Mouse (Mus musculus) small intestine, adult 2 months (tissue): ENCODE data around the gene Rgcc. TPM values are rescaled to one million over a fixed set of nuclear protein-coding genes. Genes with fewer than 3 reads are reported as not detected.

Source experiments
- H3K27ac ChIP-seq: fragments of 200-500 bp; 2 replicates; pipeline ENCODE4 v1.5.1; 2012; ENCODE audit warnings: low read depth, low read length, control low read depth, inconsistent platforms; ENCODE audit not compliant: insufficient read depth
- H3K27me3 ChIP-seq: fragments of 200-500 bp; 2 replicates; pipeline ENCODE4 v1.6.1; 2012; ENCODE audit warnings: mild to moderate bottlenecking, moderate library complexity, low read length, inconsistent platforms; ENCODE audit not compliant: control insufficient read depth, insufficient read depth
- H3K36me3 ChIP-seq: fragments of 200-500 bp; 2 replicates; pipeline ENCODE4 v1.6.1; 2012; ENCODE audit warnings: mild to moderate bottlenecking, low read length, control low read depth, inconsistent platforms; ENCODE audit not compliant: control insufficient read depth, insufficient read depth
- H3K4me1 ChIP-seq: fragments of 200-500 bp; 2 replicates; pipeline ENCODE4 v1.6.1; 2012; ENCODE audit warnings: low read length, inconsistent platforms, mixed read lengths; ENCODE audit not compliant: control insufficient read depth, insufficient read depth, insufficient read length
- H3K4me3 ChIP-seq: fragments of 200-500 bp; 2 replicates; pipeline ENCODE4 v1.5.1; 2012; ENCODE audit warnings: low read depth, mild to moderate bottlenecking, control low read depth, inconsistent platforms, low read length, moderate library complexity
- CTCF ChIP-seq: fragments of 200-500 bp; IDR thresholded peaks from 2 replicates; pipeline ENCODE4 v1.5.1; 2012; ENCODE audit warnings: low read depth, mild to moderate bottlenecking, control low read depth, inconsistent platforms, low read length, moderate library complexity, mixed read lengths; ENCODE audit not compliant: insufficient replicate concordance, insufficient read length; ENCODE audit errors: extremely low read depth
- POLR2A ChIP-seq: fragments of 200-500 bp; IDR thresholded peaks from 2 replicates; pipeline ENCODE4 v1.6.1; 2012; ENCODE audit warnings: low read depth, mild to moderate bottlenecking, control low read depth, inconsistent platforms, low read length, moderate library complexity
- WGBS: fragments of 180-500 bp; shearing (Covaris S2); methylation state at CpG from one replicate; pipeline ENCODE4 v1.1.7; 2018; 5-methylcytosine and 5-hydroxymethylcytosine counted together
- polyA plus RNA-seq: library from polyadenylated mRNA; depleted of rRNA; stranded (reverse); fragments of >200 nt; gene quantifications from 2 replicates; pipeline ENCODE4 v1.2.3, GENCODE M21; 2012

Gene Rgcc
- polyA plus RNA-seq, 1 experiment: 42.1 TPM

DNA sequence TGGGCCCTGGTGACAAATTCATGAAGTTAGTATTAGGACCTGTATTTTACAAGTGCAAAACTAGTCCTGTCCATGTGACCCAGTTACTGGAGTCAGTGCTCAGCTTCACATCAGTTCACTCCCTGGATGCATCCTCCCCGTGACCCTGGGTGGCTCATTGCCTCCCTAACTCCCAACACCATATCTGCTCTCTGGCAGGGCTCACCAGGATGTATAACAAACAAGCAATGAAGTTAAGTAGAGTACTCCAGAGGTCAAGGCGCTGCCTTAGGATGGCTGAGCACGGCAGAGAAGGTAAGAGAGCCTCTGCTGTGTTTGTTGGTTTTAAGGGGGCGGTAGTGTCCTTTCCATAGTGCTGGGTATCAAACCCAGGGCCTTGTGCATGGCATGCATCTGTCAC lies 7.7 kb upstream of the Rgcc start:
- H3K36me3 ChIP-seq: no peaks in the 10 kb centered on the region
- no peaks in the 10 kb centered on the region for H3K4me1 ChIP-seq
- TF ChIP-seq POLR2A: no peak
- TF ChIP-seq CTCF: no peak
- no peak overlapping the region for H3K27ac ChIP-seq
- 66% methylated on average over 4 of the region's 4 CpGs for whole genome bisulfite sequencing
- no peaks in the 10 kb centered on the region for H3K27me3 ChIP-seq
- H3K4me3 ChIP-seq: no peak overlapping the region

DNA sequence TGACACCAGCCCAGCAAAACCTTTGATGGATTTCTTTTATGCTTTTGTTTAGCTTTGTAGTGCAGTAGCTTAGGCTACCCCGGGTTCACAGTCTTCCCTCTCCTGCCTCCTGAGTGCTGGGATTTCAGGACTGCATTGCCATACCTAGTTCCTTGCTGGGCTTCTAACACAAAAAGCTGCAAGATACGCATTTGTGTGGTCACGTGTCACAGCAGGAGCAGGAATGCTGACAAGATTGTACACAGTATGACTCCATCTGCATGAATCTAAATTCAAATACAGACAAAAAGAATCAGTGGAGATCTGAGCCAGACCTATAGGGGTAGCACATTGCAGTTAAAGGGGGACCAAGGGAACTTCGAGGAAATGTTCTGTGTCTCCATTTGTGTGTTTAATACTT lies 6.9 kb upstream of the Rgcc start:
- H3K27ac ChIP-seq: no peak overlapping the region
- H3K36me3 ChIP-seq: no peaks in the 10 kb centered on the region
- no peak for TF ChIP-seq CTCF
- TF ChIP-seq POLR2A: no peak
- 78% methylated on average over 4 of the region's 4 CpGs for WGBS
- H3K4me1 ChIP-seq: no peaks in the 10 kb centered on the region
- no peaks in the 10 kb centered on the region for H3K27me3 ChIP-seq
- no peak overlapping the region for H3K4me3 ChIP-seq

DNA sequence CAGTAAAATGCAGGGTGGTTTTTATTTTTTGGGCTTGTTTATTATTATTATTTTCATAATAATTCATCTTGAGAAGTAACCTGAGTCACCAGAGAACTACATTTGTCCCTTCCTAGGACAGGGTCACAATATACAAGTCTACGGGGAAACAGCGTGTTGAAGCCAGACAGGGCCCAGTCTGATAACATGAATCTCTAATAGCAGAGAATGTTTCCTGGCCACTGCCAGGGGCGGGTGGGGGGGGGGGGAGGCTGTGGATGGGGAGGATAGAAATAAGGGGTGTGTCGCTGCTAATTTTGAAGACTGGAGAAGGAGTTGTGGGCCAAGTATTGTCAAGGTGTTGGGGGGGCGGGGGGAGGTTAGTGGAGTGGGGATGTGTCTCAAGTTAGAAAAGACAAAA lies 6.5 kb upstream of the Rgcc start:
- no peak overlapping the region for H3K27ac ChIP-seq
- WGBS: 84% methylated on average over 5 of the region's 5 CpGs
- TF ChIP-seq CTCF (no peak), POLR2A (no peak)

DNA sequence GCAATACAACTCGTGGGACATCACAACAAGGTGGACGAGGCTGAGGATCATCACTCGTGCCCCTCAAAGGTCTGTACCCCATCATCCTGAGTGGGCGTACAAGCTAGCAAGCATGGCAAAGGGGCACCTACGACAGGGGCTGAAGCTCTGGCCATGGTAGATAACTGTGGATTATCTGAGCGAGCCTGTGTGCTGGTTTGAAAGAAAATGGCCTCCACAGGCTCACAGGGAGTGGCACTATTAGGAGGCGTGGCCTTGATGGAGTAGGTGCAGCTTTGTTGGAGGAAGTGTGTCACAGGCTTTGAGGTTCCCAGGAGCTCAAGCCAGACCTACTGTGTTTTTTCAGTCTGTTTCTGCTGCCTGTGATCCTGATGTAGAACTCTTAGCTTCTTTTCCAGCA lies 5.7 kb upstream of the Rgcc start:
- TF ChIP-seq CTCF (no peak), POLR2A (no peak)
- Histone ChIP-seq H3K27ac (no peak overlapping the region), H3K36me3 (no peaks in the 10 kb centered on the region), H3K4me1 (no peaks in the 10 kb centered on the region), H3K27me3 (no peaks in the 10 kb centered on the region), H3K4me3 (no peak overlapping the region)
- WGBS: 87% methylated on average over 7 of the region's 7 CpGs

More for the DNA sequence above, 6.5 kb upstream of the Rgcc start:
- no peaks in the 10 kb centered on the region for H3K4me1 ChIP-seq
- no peak overlapping the region for H3K4me3 ChIP-seq
- H3K27me3 ChIP-seq: no peaks in the 10 kb centered on the region
- no peaks in the 10 kb centered on the region for H3K36me3 ChIP-seq

DNA sequence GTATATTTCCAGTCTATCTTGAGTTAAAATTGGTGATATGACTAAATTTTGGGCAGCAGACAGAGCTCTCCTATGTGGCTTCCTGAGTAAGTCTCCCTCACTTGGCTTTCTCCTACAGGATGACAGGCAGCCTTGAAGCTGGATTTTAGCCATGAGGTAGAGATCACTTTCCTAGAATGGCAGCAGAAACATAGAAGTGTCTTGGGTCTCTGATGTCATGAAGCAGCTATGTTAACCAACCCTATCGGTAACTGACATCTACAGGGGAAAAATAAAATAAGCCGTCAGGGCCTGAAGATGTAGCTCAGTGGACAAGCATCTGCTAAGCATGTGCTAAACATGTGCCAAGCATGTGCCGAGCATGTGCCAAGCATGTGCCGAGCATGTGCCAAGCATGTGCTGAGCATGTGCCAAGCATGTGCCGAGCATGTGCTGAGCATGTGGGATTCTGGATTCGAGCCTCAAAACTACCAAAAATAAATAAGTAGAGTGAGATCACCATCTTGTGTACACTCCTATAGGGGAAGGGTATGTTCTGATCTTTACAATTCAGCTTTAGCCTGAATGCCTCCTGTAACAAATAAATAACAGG lies 3.5 kb upstream of the Rgcc start:
- no peaks in the 10 kb centered on the region for H3K36me3 ChIP-seq
- TF ChIP-seq POLR2A: no peak
- TF ChIP-seq CTCF: no peak
- H3K27ac ChIP-seq: no peak overlapping the region
- 0 out of 2 replicates have a peak, but pooled peaks cover 5% of the 10 kb centered on the region for H3K27me3 ChIP-seq
- WGBS: 88% methylated on average over 6 of the region's 6 CpGs
- H3K4me3 ChIP-seq: no peak overlapping the region
- H3K4me1 ChIP-seq: peaks cover 13% of the 10 kb centered on the region

DNA sequence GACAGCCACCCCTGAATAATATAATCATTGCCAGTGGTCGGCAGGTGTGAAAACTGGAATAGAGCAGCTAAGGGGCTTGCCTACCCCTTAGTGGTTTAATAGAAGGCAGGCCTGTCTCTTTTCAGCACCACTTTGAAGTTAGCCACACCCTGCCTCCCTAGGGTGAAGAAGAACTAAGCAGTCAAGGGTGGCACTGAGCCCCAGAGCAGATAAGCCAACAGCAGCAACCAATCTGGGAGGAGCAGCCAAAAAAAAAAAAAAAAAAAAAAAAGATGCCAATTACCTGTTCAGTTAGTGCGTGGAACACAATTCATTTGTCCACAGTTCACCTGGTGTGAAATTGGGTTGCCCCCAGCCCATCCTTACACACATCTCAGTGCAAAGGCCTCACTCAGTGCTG lies 1.7 kb upstream of the Rgcc start:
- H3K27me3 ChIP-seq: 0 out of 2 replicates have a peak, but pooled peaks cover 5% of the 10 kb centered on the region
- no peaks in the 10 kb centered on the region for H3K36me3 ChIP-seq
- no peak for TF ChIP-seq POLR2A
- no peak for TF ChIP-seq CTCF
- peaks cover 13% of the 10 kb centered on the region for H3K4me1 ChIP-seq
- H3K27ac ChIP-seq: no peak overlapping the region
- H3K4me3 ChIP-seq: no peak overlapping the region
- 74% methylated on average over 2 of the region's 2 CpGs for WGBS

DNA sequence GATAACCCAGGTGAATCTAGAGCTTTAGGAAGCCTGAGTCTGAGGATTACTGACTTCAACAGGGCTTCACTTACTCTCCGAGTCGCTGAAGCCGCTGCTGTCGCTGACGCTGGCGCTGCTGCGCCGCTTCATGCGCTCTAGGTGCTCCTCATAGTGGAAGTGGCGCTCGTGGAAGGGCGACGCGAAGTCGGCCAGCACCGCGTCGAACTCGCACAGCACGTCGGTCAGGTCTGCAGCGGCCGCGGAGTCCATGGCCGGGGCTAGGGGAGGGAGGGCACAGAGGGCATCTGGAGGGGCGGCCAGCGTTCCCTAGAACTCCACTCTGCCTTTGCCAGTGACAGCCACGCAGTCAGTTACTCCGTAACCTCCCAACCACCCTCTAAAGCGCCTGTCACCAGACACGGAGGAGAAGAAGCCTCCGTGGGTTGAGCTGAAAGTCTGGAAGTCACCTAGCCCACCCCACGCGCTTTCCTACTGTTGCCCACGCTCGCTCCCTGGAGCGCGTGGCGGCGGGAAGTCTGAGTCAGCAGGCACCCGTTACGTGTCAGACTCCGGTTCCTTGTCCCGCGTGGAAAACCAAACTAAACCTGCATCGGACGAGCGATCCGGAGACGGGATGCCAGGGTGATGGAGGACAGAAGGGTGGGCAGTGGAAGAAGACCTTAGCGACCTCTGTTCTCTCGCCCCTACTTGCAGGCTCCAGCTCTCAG lies 649 bp downstream of the Rgcc start:
- TF ChIP-seq POLR2A (no peak), CTCF (no peak)
- Histone ChIP-seq H3K4me3 (peak overlapping the region; percentile 66), H3K27ac (0 out of 2 replicates have a peak overlapping the region, but pooled peaks have one; percentile 5), H3K27me3 (0 out of 2 replicates have a peak, but pooled peaks cover 5% of the 10 kb centered on the region), H3K36me3 (no peaks in the 10 kb centered on the region), H3K4me1 (peaks cover 13% of the 10 kb centered on the region)
- 1% methylated on average over 52 of the region's 52 CpGs for WGBS
